Mouse (Mus musculus) limb, embryonic 13.5 days (tissue): ENCODE results near the gene Cyp4v3. TPM values are rescaled to one million over a fixed set of nuclear protein-coding genes. Genes with fewer than 3 reads are reported as not detected.
"Not testable (repeated sequence)": the region's sequence is repeated elsewhere in the genome, so short reads cannot be mapped to it uniquely, and the experiment has no call there.

Experiments
- ATAC-seq: fragments of 200-750 bp; cut with Nextera tagmentation; 2 replicates; pipeline ENCODE4 v1.8.0; 2017; ENCODE audit warnings: low read depth, moderate number of reproducible peaks, moderate TSS enrichment; ENCODE audit not compliant: low FRiP score
- H3K27ac ChIP-seq: fragments of 300-500 bp; sonication (generic); 2 replicates; pipeline ENCODE4 v1.5.1; 2015; ENCODE audit warnings: inconsistent platforms, mild to moderate bottlenecking, moderate library complexity
- H3K27me3 ChIP-seq: fragments of 300-500 bp; sonication (generic); 2 replicates; pipeline ENCODE4 v1.6.1; 2015; ENCODE audit warnings: mild to moderate bottlenecking, inconsistent platforms
- H3K36me3 ChIP-seq: fragments of 300-500 bp; sonication (generic); 2 replicates; pipeline ENCODE4 v1.6.1; 2015; ENCODE audit warnings: inconsistent platforms, mild to moderate bottlenecking, moderate library complexity
- H3K4me1 ChIP-seq: fragments of 300-500 bp; sonication (generic); 2 replicates; pipeline ENCODE4 v1.6.1; 2015; ENCODE audit warnings: inconsistent platforms
- H3K4me2 ChIP-seq: fragments of 300-500 bp; sonication (generic); replicated peaks from 2 replicates; pipeline ENCODE4 v1.6.1; 2015; ENCODE audit warnings: inconsistent platforms, mild to moderate bottlenecking, moderate library complexity
- H3K4me3 ChIP-seq: fragments of 300-500 bp; sonication (generic); 2 replicates; pipeline ENCODE4 v1.5.1; 2015; ENCODE audit warnings: moderate library complexity, mild to moderate bottlenecking, inconsistent platforms
- H3K9ac ChIP-seq: fragments of 300-500 bp; sonication (generic); 2 replicates; pipeline ENCODE4 v1.6.1; 2015; ENCODE audit warnings: mild to moderate bottlenecking, inconsistent platforms
- H3K9me3 ChIP-seq: fragments of 300-500 bp; sonication (generic); 2 replicates; pipeline ENCODE4 v1.6.1; 2016; ENCODE audit warnings: inconsistent platforms
- WGBS: fragments of 180-500 bp; shearing (Covaris S2); methylation state at CpG from one replicate; pipeline ENCODE4 v1.1.7; 2015; 5-methylcytosine and 5-hydroxymethylcytosine counted together
- polyA plus RNA-seq: library from polyadenylated mRNA; unstranded; fragments of >200 nt; fragmentation: Nextera tagmentation; extraction: Ambion mirVana; gene quantifications from 2 replicates; pipeline ENCODE4 v1.2.1, GENCODE M21; 2015

Gene Cyp4v3
- polyA plus RNA-seq, 1 experiment from 2014 or later = 1.5 TPM

GRCm38 (mm10) chr8:45345031-45345430 is 12.0 kb upstream of the Cyp4v3 start:
- peaks cover 47% of the 10 kb centered on the region for H3K36me3 ChIP-seq
- no peaks in the 10 kb centered on the region for H3K27me3 ChIP-seq
- H3K4me2 ChIP-seq = no peak overlapping the region
- H3K9me3 ChIP-seq = no peaks in the 10 kb centered on the region
- 0 out of 2 replicates have a peak, but pooled peaks have one; percentile 32 for ATAC-seq
- WGBS = 18% methylated on average over 6 of the region's 6 CpGs
- no peaks in the 10 kb centered on the region for H3K4me1 ChIP-seq
- no peak overlapping the region for H3K9ac ChIP-seq
- no peak overlapping the region for H3K27ac ChIP-seq
- no peak overlapping the region for H3K4me3 ChIP-seq

GRCm38 (mm10) chr8:45344298-45344697 is 11.3 kb upstream of the Cyp4v3 start:
- 94% methylated on average over 8 of the region's 8 CpGs for WGBS
- no peak overlapping the region for H3K4me3 ChIP-seq
- H3K27me3 ChIP-seq = no peaks in the 10 kb centered on the region
- no peak overlapping the region for H3K9ac ChIP-seq
- H3K9me3 ChIP-seq = no peaks in the 10 kb centered on the region
- H3K4me1 ChIP-seq = no peaks in the 10 kb centered on the region
- peaks cover 45% of the 10 kb centered on the region for H3K36me3 ChIP-seq
- ATAC-seq = no peak
- H3K27ac ChIP-seq = no peak overlapping the region
- no peak overlapping the region for H3K4me2 ChIP-seq

- no peak overlapping the region for H3K4me3 ChIP-seq
- WGBS = 89% methylated on average over 12 of the region's 12 CpGs
- no peaks in the 10 kb centered on the region for H3K27me3 ChIP-seq
- no peak overlapping the region for H3K9ac ChIP-seq
- peaks cover 34% of the 10 kb centered on the region for H3K36me3 ChIP-seq
- ATAC-seq = no peak
- H3K9me3 ChIP-seq = no peaks in the 10 kb centered on the region
- H3K27ac ChIP-seq = no peak overlapping the region
- no peak overlapping the region for H3K4me2 ChIP-seq
- H3K4me1 ChIP-seq = no peaks in the 10 kb centered on the region
Observed at GRCm38 (mm10) chr8:45341630-45342628, 8.9 kb upstream of the Cyp4v3 start.

- Histone ChIP-seq H3K4me3 (peak overlapping the region; percentile 67), H3K27me3 (0 out of 2 replicates have a peak, but pooled peaks cover 4% of the 10 kb centered on the region), H3K27ac (no peak overlapping the region), H3K36me3 (no peaks in the 10 kb centered on the region), H3K9ac (peak overlapping the region; percentile 69), H3K4me1 (peaks cover 6% of the 10 kb centered on the region), H3K9me3 (no peaks in the 10 kb centered on the region), H3K4me2 (peak overlapping the region; percentile 88)
- peak; percentile 54 for ATAC-seq
- 2% methylated on average over 8 of the region's 8 CpGs for WGBS
Observed at GRCm38 (mm10) chr8:45333493-45333892, 477 bp upstream of the Cyp4v3 start.

DNA sequence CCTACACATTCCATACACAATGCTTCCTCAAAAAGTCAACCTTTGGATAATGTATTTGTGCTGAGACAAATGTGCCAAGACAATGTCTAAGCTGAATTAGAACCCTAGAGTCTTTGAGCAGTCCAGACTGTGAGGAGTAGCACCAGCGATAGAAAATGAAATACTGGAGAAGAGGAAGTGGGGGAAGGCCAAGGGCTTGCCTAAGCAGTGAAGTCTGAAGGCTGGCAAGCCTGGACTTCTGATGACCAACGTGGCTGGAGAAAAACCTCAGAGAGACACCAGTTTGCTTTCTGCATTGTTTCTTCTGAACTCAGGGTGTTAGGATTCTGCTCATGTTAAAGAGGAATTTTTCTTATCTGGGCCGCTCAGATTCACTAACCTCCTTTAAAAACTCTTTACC is 2.2 kb downstream of the Cyp4v3 start:
- H3K27ac ChIP-seq = no peak overlapping the region
- no peak overlapping the region for H3K4me3 ChIP-seq
- H3K9me3 ChIP-seq = no peaks in the 10 kb centered on the region
- H3K9ac ChIP-seq = no peak overlapping the region
- peaks cover 6% of the 10 kb centered on the region for H3K4me1 ChIP-seq
- no peaks in the 10 kb centered on the region for H3K36me3 ChIP-seq
- WGBS = 69% methylated on average over 3 of the region's 3 CpGs
- no peak overlapping the region for H3K4me2 ChIP-seq
- no peak for ATAC-seq
- 0 out of 2 replicates have a peak, but pooled peaks cover 4% of the 10 kb centered on the region for H3K27me3 ChIP-seq

DNA sequence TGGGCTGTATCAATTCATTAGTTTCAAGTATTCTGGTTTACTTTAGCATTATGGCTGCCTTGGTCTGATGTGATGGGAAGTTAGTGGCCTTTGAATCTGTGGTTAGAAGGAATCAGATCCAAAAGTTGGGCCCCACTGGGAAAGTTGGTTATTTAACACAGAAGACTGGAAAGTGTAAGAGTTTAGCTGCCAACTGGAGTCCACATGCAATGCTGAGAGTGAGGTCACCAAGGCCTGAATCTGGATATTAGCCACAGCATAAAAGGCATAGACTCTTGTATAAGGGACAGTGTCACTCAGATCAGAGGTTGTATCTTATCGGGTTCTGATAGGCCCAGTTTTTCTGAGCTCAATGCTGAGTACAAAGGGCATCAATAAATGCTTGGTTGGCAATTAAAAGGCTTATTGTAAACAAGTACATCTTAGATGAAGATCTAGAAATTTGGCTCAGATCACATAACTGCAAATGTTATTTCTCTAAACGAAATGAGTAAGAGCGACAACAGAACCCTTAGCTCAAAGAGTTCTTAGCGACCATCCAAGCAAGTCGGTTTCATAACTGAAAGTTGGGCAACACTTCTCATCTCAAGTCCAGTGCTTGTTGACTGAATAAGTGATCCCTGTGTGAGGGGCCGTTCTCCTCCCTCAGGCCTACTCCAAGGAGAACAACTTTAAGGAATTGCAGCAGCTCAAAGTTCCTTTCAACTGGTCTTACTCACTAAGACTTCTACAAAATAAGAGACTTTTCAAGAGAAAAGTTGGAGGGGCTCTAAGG is 3.6 kb downstream of the Cyp4v3 start:
- H3K27me3 ChIP-seq = 0 out of 2 replicates have a peak, but pooled peaks cover 4% of the 10 kb centered on the region
- no peak overlapping the region for H3K9ac ChIP-seq
- no peaks in the 10 kb centered on the region for H3K36me3 ChIP-seq
- no peaks in the 10 kb centered on the region for H3K9me3 ChIP-seq
- no peak overlapping the region for H3K4me2 ChIP-seq
- 92% methylated on average over 6 of the region's 6 CpGs for WGBS
- peaks cover 6% of the 10 kb centered on the region for H3K4me1 ChIP-seq
- H3K4me3 ChIP-seq = no peak overlapping the region
- no peak overlapping the region for H3K27ac ChIP-seq
- no peak for ATAC-seq

DNA sequence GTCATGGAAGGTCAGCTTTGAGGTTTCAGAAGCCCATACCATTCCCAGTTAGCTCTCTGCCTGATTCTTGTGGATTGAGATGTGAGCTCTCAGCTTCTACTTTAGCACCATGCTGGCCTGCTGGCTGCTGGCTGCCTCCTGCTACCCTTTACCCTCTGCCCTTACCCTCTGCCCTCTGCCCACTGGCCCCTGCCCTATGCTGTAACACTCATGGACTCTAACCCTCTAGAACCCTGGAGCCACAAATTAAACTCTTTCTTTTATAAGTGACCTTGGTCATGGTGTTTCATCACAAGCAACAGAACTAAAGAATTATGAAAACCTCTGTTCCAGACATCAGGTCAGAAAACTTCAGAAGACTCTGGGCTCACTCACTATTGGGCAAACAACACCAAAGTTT is 5.9 kb downstream of the Cyp4v3 start:
- not testable (repeated sequence) for H3K4me3 ChIP-seq, H3K4me2 ChIP-seq, H3K9me3 ChIP-seq, ATAC-seq, H3K27me3 ChIP-seq, H3K27ac ChIP-seq, H3K9ac ChIP-seq, H3K4me1 ChIP-seq, H3K36me3 ChIP-seq

GRCm38 (mm10) chr8:45324151-45324550 is 8.9 kb downstream of the Cyp4v3 start:
- no peak for ATAC-seq
- Histone ChIP-seq H3K9me3 (no peaks in the 10 kb centered on the region), H3K27ac (no peak overlapping the region)

DNA sequence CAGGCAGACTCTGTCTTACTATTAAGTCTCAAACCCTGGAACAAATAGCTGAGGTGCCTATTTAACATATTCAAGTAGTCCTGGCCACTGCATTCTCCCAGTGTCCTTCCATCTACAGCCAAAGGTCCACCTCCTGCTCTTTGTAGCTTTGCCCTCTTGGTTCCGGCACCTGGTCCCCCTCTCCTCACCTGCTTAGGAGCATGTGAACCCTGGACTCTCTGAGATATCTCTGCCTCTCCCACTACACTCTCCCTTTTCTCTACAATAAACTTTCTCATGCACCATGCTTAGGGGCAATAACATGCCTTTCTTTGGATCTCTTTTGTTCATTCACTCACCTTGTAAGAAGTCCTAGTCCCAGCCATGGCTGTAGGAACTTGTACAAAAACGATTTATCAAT is 11.7 kb downstream of the Cyp4v3 start:
- H3K9ac ChIP-seq = no peak overlapping the region
- H3K4me3 ChIP-seq = no peak overlapping the region
- no peaks in the 10 kb centered on the region for H3K9me3 ChIP-seq
- H3K27ac ChIP-seq = no peak overlapping the region
- no peaks in the 10 kb centered on the region for H3K36me3 ChIP-seq
- WGBS = 85% methylated on average over 2 of the region's 2 CpGs
- no peak overlapping the region for H3K4me2 ChIP-seq
- no peak for ATAC-seq
- no peaks in the 10 kb centered on the region for H3K27me3 ChIP-seq
- H3K4me1 ChIP-seq = no peaks in the 10 kb centered on the region

More at GRCm38 (mm10) chr8:45324151-45324550, 8.9 kb downstream of the Cyp4v3 start:
- no peaks in the 10 kb centered on the region for H3K36me3 ChIP-seq
- no peaks in the 10 kb centered on the region for H3K27me3 ChIP-seq
- H3K4me1 ChIP-seq = no peaks in the 10 kb centered on the region
- WGBS = 82% methylated on average over 4 of the region's 4 CpGs
- no peak overlapping the region for H3K9ac ChIP-seq
- no peak overlapping the region for H3K4me2 ChIP-seq
- no peak overlapping the region for H3K4me3 ChIP-seq

DNA sequence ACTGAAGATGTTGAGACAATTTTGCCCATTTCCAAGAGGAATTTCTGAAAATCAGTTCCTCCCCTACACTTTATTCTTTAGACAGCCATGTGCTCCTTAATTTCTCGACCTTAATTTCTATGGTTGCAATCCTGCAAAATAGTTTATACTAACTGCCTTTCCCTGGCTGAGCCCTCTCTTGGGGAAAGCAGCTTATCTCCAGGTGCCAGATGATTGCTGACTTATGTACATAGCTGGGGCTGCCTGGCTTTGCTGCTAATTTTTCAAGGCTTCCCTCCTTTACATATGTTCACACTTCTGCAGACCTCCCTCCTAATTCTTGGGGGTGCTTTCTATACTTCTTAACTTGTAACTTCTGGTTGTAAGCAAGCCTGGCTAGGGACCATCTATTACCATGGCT is 12.1 kb downstream of the Cyp4v3 start:
- ATAC-seq = no peak
- Histone ChIP-seq H3K4me2 (no peak overlapping the region), H3K36me3 (no peaks in the 10 kb centered on the region), H3K4me1 (no peaks in the 10 kb centered on the region), H3K9me3 (no peaks in the 10 kb centered on the region), H3K9ac (no peak overlapping the region), H3K4me3 (no peak overlapping the region), H3K27me3 (no peaks in the 10 kb centered on the region), H3K27ac (no peak overlapping the region)
- 75% methylated on average over 1 of the region's 1 CpGs for WGBS

DNA sequence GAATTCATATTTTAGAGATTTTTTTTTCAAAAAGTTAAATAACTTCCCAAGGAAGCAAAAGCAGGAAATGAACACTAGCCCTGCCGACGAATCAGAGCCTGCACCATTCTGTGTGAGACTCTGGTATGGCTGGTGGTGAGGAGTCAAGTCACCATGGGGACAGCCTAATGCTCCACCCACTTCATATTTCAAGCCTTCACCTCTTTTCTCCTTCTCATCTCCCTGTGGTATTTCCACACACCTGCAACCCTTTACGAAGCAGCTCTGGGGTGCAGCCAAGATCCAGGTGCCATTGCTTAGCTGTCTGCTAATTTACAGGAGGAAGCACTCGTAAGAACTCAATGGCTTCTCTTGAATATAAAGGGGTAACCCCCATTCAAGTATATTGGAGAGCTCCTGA is 22.0 kb downstream of the Cyp4v3 start:
- WGBS = 76% methylated on average over 4 of the region's 4 CpGs
- no peak for ATAC-seq
- Histone ChIP-seq H3K9me3 (no peaks in the 10 kb centered on the region), H3K27me3 (no peaks in the 10 kb centered on the region), H3K4me2 (no peak overlapping the region), H3K4me1 (no peaks in the 10 kb centered on the region), H3K27ac (no peak overlapping the region), H3K36me3 (no peaks in the 10 kb centered on the region), H3K4me3 (no peak overlapping the region), H3K9ac (no peak overlapping the region)

DNA sequence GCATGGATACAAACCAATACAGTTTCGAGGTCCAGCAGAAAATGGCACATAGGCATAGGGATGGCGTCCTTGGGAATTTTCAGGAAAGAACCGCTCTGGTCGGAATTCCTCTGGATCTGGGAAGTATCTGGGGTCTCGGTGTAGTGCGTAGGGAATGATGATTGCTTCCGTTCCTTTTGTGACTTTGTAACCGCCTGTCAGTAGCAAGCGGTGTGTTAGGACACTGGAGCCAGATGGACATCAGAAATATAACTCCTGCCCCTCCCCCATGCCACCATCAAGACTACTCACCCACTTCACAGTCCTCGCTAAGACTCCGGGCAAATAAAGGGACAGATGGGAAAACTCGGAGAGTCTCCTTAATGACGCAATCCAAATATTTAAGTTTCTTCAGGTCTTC is 24.6 kb downstream of the Cyp4v3 start, which contains the start of gene Gm45753:
Gene Gm45753, minus strand, starts transcription at position 101 of the 400 bp plus-strand sequence.
- no peak for ATAC-seq

More for the DNA sequence above, 24.6 kb downstream of the Cyp4v3 start, which contains the start of gene Gm45753:
- Histone ChIP-seq H3K4me1 (no peaks in the 10 kb centered on the region), H3K27ac (no peak within 1 kb of the TSS), H3K9me3 (no peaks in the 10 kb centered on the region), H3K4me2 (no peak within 1 kb of the TSS), H3K9ac (no peak within 1 kb of the TSS), H3K36me3 (no peaks in the 10 kb centered on the region), H3K27me3 (no peaks in the 10 kb centered on the region), H3K4me3 (no peak within 1 kb of the TSS)
- whole genome bisulfite sequencing = 93% methylated on average over 13 of the region's 13 CpGs
